Mouse (Mus musculus) right cerebral cortex, postnatal 25 days (tissue): ENCODE measurements around the gene Ap1s3.
A peak's percentile ranks its signal among the peaks of the same experiment; 100 is the strongest.

Experiments
- DNase-seq: peaks from one replicate; pipeline ENCODE4 v3.0.0; 2022

The Ap1s3 gene

GRCm38 (mm10) chr1:79671543-79672337, at the start of gene Ap1s3:
TSS of gene Ap1s3 (minus strand) at chr1:79671972.
- peak; percentile 61 for DNase-seq

- DNase-seq, result no peak
Observed at GRCm38 (mm10) chr1:79714152-79714923, 42.6 kb upstream of the Ap1s3 start.

- DNase-seq, result no peak
Observed at GRCm38 (mm10) chr1:79713081-79713480, 41.3 kb upstream of the Ap1s3 start.

- peak; percentile 36 for DNase-seq
Observed at GRCm38 (mm10) chr1:79711147-79712126, 39.7 kb upstream of the Ap1s3 start.

GRCm38 (mm10) chr1:79710678-79711077, 38.9 kb upstream of the Ap1s3 start:
- DNase-seq, result no peak

- DNase-seq, result no peak
Observed at GRCm38 (mm10) chr1:79710216-79710615, 38.4 kb upstream of the Ap1s3 start.

- no peak for DNase-seq
Observed at GRCm38 (mm10) chr1:79707383-79707782, 35.6 kb upstream of the Ap1s3 start.

DNA sequence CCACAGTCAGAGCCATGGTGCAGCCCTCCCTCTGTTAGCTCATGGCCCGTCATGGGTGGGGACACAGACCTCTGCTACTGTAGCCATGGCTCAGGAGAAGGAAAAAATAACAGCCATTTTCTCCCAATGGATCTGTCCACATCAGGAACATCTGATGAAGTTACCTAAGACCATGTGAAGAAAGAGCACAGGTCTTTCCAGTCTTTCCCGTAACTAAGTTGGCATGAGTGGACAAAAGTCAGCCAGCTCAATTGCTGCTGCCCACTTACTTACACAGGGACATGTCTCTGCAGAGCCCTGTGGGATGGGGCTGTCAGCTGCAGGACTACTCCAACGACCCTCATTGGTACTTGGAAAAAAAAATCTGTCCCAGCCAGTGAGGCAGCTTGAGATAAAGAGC, 34.9 kb upstream of the Ap1s3 start:
- no peak for DNase-seq

DNA sequence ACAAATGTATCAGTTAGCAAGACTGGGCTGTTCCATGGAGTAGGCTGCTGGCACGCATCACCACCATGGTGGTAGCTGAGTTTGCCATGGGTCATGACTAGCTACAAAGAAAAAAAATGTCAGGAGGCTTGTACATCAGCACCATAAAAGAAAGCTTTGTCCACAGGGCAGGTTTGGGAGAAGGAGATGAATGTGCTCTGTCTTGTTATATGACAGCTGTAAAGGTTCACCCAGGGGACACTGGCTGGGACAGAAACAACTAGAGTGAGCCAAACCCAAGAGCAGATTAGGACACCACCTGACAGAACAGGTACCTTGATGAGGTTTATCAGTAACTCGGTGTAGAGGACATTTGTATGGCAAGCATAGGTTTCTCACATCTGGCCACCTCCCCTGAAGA, 32.9 kb upstream of the Ap1s3 start:
- DNase-seq, result no peak

DNA sequence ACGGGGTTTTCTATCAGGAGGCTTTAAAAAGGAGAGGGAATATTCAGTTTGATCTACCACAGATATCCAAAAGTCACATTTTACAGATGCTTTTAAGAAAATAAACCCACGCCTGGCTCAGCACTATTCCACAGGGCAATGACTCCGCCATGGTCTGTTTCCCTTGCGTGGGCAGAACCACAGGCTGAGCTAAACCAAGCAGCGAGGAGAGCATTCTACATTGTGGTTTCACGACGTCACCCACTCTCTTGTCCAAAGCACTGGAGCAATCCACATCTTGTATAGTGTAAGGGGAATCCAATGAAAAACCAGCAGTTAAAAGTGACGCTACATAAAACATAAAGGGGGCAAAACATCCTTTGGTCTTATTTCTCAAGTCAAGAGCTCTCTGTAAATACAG, 31.7 kb upstream of the Ap1s3 start:
- no peak for DNase-seq

DNA sequence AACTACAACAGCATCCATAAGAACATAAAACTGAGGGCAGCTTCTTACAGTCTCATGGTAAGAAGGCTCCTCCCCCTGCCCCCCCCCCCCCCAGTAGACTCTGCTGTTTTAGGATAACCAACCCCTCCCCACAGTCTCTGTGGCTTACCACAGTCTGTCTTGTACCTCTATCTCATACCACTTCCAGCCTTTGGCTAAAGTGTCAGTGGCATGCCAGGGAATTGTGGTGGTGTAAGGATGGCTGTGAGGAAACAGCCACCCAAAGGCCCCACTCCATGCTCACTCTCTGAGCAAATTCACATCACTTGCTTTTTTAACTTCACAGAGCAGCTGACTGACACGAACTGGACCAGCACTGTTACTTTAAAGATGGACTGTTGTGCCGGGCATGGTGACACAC, 26.7 kb upstream of the Ap1s3 start:
- no peak for DNase-seq

DNA sequence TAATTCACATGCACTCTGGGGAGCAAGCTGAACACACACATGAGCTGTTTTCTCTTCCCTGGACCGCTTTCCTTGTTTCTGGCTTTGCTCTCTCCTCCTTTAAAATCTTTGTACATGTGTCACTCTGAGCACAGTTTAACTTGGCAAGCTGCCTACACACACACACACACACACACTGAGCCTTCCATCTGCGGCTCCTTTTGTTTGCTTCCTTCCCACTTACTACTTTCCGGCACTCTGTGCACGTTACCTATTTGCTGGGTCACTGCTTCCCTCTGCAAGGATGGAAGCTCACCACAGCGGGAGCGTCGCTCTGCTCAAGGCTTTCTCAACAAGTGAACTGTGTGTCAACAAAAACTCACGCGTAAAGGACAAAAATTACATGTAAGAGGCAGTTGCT, 25.6 kb upstream of the Ap1s3 start:
- DNase-seq, result no peak

- no peak for DNase-seq
Observed at GRCm38 (mm10) chr1:79696933-79697332, 25.2 kb upstream of the Ap1s3 start.

- no peak for DNase-seq
Observed at GRCm38 (mm10) chr1:79692482-79692881, 20.7 kb upstream of the Ap1s3 start.

DNA sequence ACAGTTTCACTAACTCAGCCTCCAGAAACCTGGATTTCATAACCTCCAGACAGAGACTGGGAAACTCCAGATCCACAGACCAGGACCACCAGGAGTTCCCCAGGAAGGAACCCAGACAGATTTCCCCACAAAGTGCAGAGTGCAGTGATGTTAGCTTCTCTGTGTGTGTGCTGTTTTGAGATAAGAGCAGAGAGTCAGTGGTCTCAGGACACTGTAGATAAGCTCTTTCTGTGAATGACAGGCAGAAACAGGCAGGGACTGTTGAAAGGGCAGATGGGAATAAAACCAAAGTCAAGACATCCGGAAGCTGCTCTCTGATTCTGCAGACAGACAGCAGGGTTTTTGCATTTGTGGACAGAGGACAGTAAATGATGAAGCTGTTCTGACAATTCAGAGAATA, 15.5 kb upstream of the Ap1s3 start:
- DNase-seq, result no peak

DNA sequence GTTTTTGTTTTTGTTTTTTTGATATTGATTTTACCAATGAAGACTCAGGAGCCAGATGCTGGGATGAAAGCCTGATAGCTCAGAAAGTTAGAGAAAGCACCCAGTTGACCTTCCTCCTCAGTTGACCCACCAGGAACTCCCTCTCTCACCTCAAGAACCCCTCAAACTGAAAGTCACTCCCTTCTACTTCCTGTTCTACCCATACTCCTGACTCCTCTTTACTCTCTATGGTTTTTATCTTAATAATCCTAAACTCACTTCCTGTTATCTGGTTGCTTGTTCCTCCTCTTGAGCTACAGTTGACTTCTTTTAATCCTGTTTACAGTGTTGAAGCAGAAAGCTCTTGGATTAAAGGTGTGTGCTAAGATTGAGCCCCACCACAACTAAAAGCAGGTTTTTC, 12.3 kb upstream of the Ap1s3 start:
- no peak for DNase-seq

DNA sequence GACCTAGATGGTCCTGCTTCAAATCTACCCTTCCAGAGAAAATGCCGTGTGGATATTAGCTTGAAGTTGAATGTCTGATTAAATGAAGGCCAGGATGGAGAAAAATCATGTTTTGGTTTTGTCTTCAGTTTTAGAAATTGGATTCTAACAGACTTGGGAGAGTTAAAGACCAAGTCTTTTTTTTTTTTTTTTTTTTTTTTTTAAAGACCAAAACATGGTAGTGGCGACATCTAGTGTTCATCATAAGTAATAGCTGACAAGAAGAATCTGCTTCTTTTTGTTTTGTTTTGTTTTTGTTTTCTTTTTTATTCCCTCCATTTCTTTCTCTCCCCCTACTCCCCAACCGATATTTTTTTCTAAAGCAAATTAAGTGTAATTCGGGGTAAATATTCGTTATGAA, 11.2 kb upstream of the Ap1s3 start:
- DNase-seq, result no peak

GRCm38 (mm10) chr1:79680777-79681176, 9.0 kb upstream of the Ap1s3 start:
- no peak for DNase-seq

DNA sequence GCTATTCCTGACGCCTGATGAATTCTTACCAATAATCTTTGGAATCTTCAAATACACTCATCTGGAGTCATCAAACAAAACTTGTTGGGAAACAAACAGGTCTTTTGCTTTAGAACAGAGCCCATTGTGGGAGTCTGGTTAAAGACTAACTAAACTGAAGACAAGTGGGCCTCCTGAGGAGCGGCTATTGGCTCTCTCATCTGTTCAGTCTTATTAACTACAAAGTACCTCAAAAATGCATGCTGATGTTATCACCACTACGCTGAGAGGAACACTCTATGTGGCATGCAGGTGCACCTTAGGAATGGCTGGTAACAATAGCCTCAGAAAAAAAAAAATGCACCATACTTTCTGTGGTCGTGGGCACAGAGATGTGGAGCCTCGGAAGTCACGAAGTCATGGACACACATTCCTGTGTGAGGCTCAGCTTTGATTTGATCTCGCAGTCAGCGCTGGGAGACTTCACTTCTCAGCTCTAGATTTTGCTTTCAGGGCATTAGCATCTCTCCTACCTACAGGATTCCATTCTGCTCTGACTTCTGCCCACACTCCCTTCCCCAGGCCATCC, 6.4 kb upstream of the Ap1s3 start:
- no peak for DNase-seq

GRCm38 (mm10) chr1:79675716-79676115, 3.9 kb upstream of the Ap1s3 start:
- no peak for DNase-seq

DNA sequence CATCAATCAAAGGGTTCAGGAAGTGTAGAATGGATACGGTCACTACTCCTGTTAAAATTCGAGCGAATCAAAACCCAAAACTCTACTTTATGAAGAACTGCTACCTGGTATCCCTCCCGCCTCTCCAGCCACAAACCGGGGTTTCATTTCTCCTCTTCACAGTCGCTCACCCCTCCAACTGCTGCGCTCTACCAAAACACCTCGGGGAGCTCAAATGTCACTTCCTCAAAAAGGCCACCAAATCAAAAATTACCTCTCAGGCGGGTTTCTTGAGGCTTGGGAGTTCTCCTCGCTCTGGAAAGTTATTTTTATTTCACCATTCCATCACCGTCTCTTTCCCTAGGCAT, 603 bp downstream of the Ap1s3 start:
- no peak for DNase-seq

DNA sequence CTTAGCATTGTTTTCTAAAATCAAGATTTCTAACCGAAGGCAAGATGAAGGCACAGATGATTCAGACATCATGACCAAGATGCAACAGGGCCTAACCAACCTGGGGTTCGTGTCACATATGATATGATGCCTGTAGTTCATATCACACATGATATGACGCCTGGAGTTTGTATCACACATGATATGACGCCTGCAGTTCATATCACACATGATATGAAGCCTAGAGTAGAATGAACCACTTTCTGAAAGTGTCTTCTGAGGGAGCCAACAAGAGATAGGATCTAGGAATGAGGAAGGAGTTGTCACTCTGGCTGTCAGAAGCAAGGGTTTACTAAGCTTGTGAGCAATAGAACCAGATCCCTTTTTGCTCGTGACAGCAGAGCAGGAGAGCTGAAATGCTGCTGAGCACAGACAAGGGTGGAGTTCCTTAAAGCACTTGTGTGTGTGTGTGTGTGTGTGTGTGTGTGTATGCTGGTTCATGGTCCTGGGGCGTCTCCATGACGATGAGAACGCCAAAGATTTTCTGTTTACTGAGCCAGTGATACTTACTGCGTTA, 2.3 kb downstream of the Ap1s3 start:
- no peak for DNase-seq

DNA sequence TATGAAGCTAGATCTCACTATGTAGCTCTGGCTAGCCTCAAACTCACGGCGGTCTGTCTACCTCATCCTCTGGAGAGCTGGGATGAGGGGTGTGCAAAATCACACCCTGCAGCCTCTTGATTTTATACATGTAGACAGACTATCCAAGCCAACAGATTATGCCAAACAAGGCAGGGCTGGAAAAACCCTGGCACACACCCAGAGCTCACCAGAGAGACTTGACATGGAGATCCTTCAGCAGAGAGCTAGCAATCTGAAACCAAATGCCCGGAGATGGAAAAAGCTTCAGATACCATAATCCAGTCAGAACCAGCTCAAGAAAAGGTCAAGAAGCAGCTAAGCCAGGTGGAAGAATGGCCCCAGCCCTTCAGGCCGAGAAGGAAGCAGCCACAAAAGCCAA, 6.9 kb downstream of the Ap1s3 start:
- no peak for DNase-seq
